Mouse (Mus musculus): ENCODE results near the gene Gm6121. TPM values are rescaled to one million over a fixed set of nuclear protein-coding genes. Genes with fewer than 3 reads are reported as not detected.

Gene Gm6121
- polyA plus RNA-seq (2017; shearing (Covaris generic)) = not detected

GRCm38 (mm10) chrX:26935597-26935996, at the start of gene Gm6121:
Gm6121 (minus strand) TSS chrX:26935697.

Other genes with a start within 250 kb of the Gm6121 start
- not detected for gene Gm14525, start 233.1 kb downstream of the Gm6121 start, polyA plus RNA-seq (2017; shearing (Covaris generic))

Measured in activated CD4-positive, CD25-positive, alpha-beta regulatory T cell, adult 9 weeks (primary cell).